In genomic region chr5:120563914-120564311, GRCm38 (mm10) we compare ENCODE assay signal across 9 mouse cellular contexts. TPM values are rescaled to one million over a fixed set of nuclear protein-coding genes. Genes with fewer than 3 reads are reported as not detected.
DNase-seq lines count a peak whose midpoint lies in the region; ATAC-seq and TF ChIP-seq lines count a peak whose summit lies in the region.
"Had no signal": no experiment of that assay in that cellular context is flagged by ENCODE, and none has a peak within 500 bp of the region (broad histone marks: within the 10 kb centered on the region; RNA-seq: fewer than 3 reads in every experiment).

No protein-coding gene starts in this region.

- H3K27me3 ChIP-seq in liver, adult 2 months (ENCODE audit: control insufficient read depth, insufficient read depth, low read length), result no peaks in the 10 kb centered on the region
- H3K27me3 ChIP-seq in embryonic facial prominence, embryonic 15.5 days, result no peaks in the 10 kb centered on the region
- H3K27me3 ChIP-seq in myocyte (ENCODE audit: control insufficient read depth, insufficient read depth, insufficient read length), result no peaks in the 10 kb centered on the region

- no peak for DNase-seq in gastrocnemius, adult 2 months
- no peak for DNase-seq in gastrocnemius, adult 8-10 months (ENCODE audit: low spot score in 2 of 2)
- no peak for DNase-seq in liver, adult 2 months (ENCODE audit: extremely low read depth, low read depth, low spot score)
- no peak for DNase-seq in liver
- no peak for DNase-seq in frontal cortex, postnatal 14 days (ENCODE audit: low spot score in 2 of 2)
- no peak for DNase-seq in right cerebral cortex, adult 2 months (ENCODE audit: low spot score in 2 of 2)
- DNase-seq: adrenal gland, adult 8-10 months had no signal

- intact Hi-C loops in gastrocnemius, adult 2 months (cut with DNase I), result loop anchor here (2.0 kb wide), 1 partner anchor 25 kb away; the partner anchor contains the start of genes Iqcd and Tpcn1

- no peak overlapping the region for H3ac ChIP-seq in myocyte (ENCODE audit: control insufficient read depth, insufficient read length)

- no peak for TF ChIP-seq CTCF in gastrocnemius, adult 2 months (IDR thresholded peaks at IDR 0.05)
- TF ChIP-seq CTCF in liver, adult 2 months (IDR thresholded peaks at IDR 0.05; ENCODE audit: low read depth, low read length), result no peak

- ATAC-seq in embryonic facial prominence, embryonic 15.5 days (ENCODE audit: insufficient number of reproducible peaks, low FRiP score, low TSS enrichment, low read depth), result no peak

- no peak overlapping the region for H3K9ac ChIP-seq in liver, adult 2 months (ENCODE audit: low read depth, low read length)
- H3K9ac ChIP-seq in embryonic facial prominence, embryonic 15.5 days, result no peak overlapping the region

- WGBS in liver, adult 2 months, result 37% methylated on average over 4 of the region's 4 CpGs
- 23% methylated on average over 4 of the region's 4 CpGs for WGBS in embryonic facial prominence, embryonic 15.5 days

- H3K36me3 ChIP-seq in liver, adult 2 months (ENCODE audit: control insufficient read depth, insufficient read depth, low read length), result no peaks in the 10 kb centered on the region
- H3K36me3 ChIP-seq in embryonic facial prominence, embryonic 15.5 days, result no peaks in the 10 kb centered on the region
- H3K36me3 ChIP-seq in myocyte (ENCODE audit: control insufficient read depth, insufficient read depth), result no peaks in the 10 kb centered on the region

- H3K27ac ChIP-seq in gastrocnemius, adult 2 months, result peak overlapping the region; percentile 89
- H3K27ac ChIP-seq in liver, adult 2 months (replicated peaks; ENCODE audit: insufficient read depth, low read depth, low read length), result peak overlapping the region; percentile 43
- peak overlapping the region; percentile 90 for H3K27ac ChIP-seq in embryonic facial prominence, embryonic 15.5 days (replicated peaks)

- H3K79me2 ChIP-seq in liver, adult 2 months (ENCODE audit: control insufficient read depth, insufficient read depth, low read length), result peaks cover 2% of the 10 kb centered on the region; the same call in 1 of the 2 replicates
- peaks cover 55% of the 10 kb centered on the region for H3K79me2 ChIP-seq in myocyte (ENCODE audit: control insufficient read depth, insufficient read depth)

- TF ChIP-seq POLR2A in liver, adult 2 months (IDR thresholded peaks at IDR 0.05; ENCODE audit: extremely low read depth, insufficient read depth, low read length), result no peak
- no peak for TF ChIP-seq POLR2A in myocyte (IDR thresholded peaks at IDR 0.05; ENCODE audit: insufficient read length, low read depth)

- H3K4me2 ChIP-seq in embryonic facial prominence, embryonic 15.5 days (replicated peaks), result no peak overlapping the region
- H3K4me2 ChIP-seq in myocyte (ENCODE audit: low read depth), result peak overlapping the region; percentile 48

- peaks cover 60% of the 10 kb centered on the region for H3K4me1 ChIP-seq in liver, adult 2 months (ENCODE audit: control insufficient read depth, insufficient read depth, low read length)
- H3K4me1 ChIP-seq in embryonic facial prominence, embryonic 15.5 days, result peaks cover 82% of the 10 kb centered on the region

- no peak overlapping the region for H3K4me3 ChIP-seq in gastrocnemius, adult 2 months
- H3K4me3 ChIP-seq in liver, adult 2 months (ENCODE audit: insufficient read depth, low read depth, low read length), result no peak overlapping the region
- no peak overlapping the region for H3K4me3 ChIP-seq in embryonic facial prominence, embryonic 15.5 days (replicated peaks)
- H3K4me3 ChIP-seq in myocyte, result no peak overlapping the region

- no peaks in the 10 kb centered on the region for H3K9me3 ChIP-seq in embryonic facial prominence, embryonic 15.5 days (replicated peaks)

TF ChIP-seq in myocyte, 11 proteins besides CTCF, POLR2A, EP300 and RAD21:
- TF ChIP-seq REST (IDR thresholded peaks at IDR 0.05; ENCODE audit: insufficient read depth, insufficient read length), result no peak
- no peak for TF ChIP-seq CEBPB (IDR thresholded peaks at IDR 0.05; ENCODE audit: insufficient read depth, poor library complexity, severe bottlenecking)
- no peak for TF ChIP-seq USF1 (IDR thresholded peaks at IDR 0.05; ENCODE audit: low read depth)
- no peak for TF ChIP-seq MAX (IDR thresholded peaks at IDR 0.05; ENCODE audit: low read depth)
- TF ChIP-seq MYOG (IDR thresholded peaks at IDR 0.05; ENCODE audit: control insufficient read depth in 1 of 3, insufficient read depth in 1 of 3, insufficient read length in 2 of 3, low read depth in 2 of 3), result no peak
- TF ChIP-seq POLR2AphosphoS2 (IDR thresholded peaks at IDR 0.05; ENCODE audit: insufficient read length, low read depth), result no peak
- no peak for TF ChIP-seq TCF12 (IDR thresholded peaks at IDR 0.05; ENCODE audit: insufficient read depth, poor library complexity, severe bottlenecking)
- no peak for TF ChIP-seq MYOD1 (IDR thresholded peaks at IDR 0.05; ENCODE audit: control insufficient read depth in 1 of 3, insufficient read length in 2 of 3, low read depth in 2 of 3)
- TF ChIP-seq E2F4 (IDR thresholded peaks at IDR 0.05; ENCODE audit: insufficient read depth), result no peak
- TF ChIP-seq SRF (IDR thresholded peaks at IDR 0.05; ENCODE audit: control insufficient read depth, insufficient read length, low read depth), result no peak
- no peak for TF ChIP-seq TCF3 (IDR thresholded peaks at IDR 0.05; ENCODE audit: insufficient read length, low read depth)

RNA-seq across cellular contexts. Expression of gene Tpcn1, which starts 24.6 kb away (rescaled TPM):
- 10 to 100 TPM; 42.7 to 44.8 TPM for total RNA-seq in gastrocnemius, adult 2 months (2021)
- 10 to 100 TPM; 39.3 to 42.7 (median 41.5) TPM for total RNA-seq in gastrocnemius, adult 8-10 months (2022)
- 7.6 and 11.5 TPM in 2 replicates for total RNA-seq in liver, adult 2 months (2014; rRNA removed)
- 51.9 and 78.1 TPM in 2 replicates for polyA plus RNA-seq in liver, adult 2 months (2012; rRNA removed)
- 28.4 and 28.6 TPM in 2 replicates for polyA plus RNA-seq in embryonic facial prominence, embryonic 15.5 days (2015; fragmentation: Nextera tagmentation; extraction: Ambion mirVana)
- 88.7 TPM for polyA plus RNA-seq in myocyte (2012; fragmentation: generic; extraction: Trizol)

RNA-seq across cellular contexts. Expression of gene Iqcd, which starts 24.9 kb away (rescaled TPM):
- total RNA-seq in gastrocnemius, adult 2 months (2021), result not detected
- total RNA-seq in gastrocnemius, adult 8-10 months (2022), result not detected
- 0.09 TPM in 1 of 2 replicates, not detected in the other for total RNA-seq in liver, adult 2 months (2014; rRNA removed)
- 0.15 and 0.22 TPM in 2 replicates for polyA plus RNA-seq in liver, adult 2 months (2012; rRNA removed)
- polyA plus RNA-seq in embryonic facial prominence, embryonic 15.5 days (2015; fragmentation: Nextera tagmentation; extraction: Ambion mirVana), result 1.9 and 3.2 TPM in 2 replicates
- polyA plus RNA-seq in myocyte (2012; fragmentation: generic; extraction: Trizol), result 0.91 TPM

RNA-seq across cellular contexts. Expression of gene Rita1, which starts 48.5 kb away (rescaled TPM):
- 1 to 10 TPM; 4.9 to 6.6 TPM for total RNA-seq in gastrocnemius, adult 2 months (2021)
- total RNA-seq in gastrocnemius, adult 8-10 months (2022), result 1 to 10 TPM; 4.9 to 8.3 (median 6.4) TPM
- 4.4 and 5.9 TPM in 2 replicates for total RNA-seq in liver, adult 2 months (2014; rRNA removed)
- 9.1 and 10.5 TPM in 2 replicates for polyA plus RNA-seq in liver, adult 2 months (2012; rRNA removed)
- polyA plus RNA-seq in embryonic facial prominence, embryonic 15.5 days (2015; fragmentation: Nextera tagmentation; extraction: Ambion mirVana), result 15.5 and 15.8 TPM in 2 replicates
- 14.7 TPM for polyA plus RNA-seq in myocyte (2012; fragmentation: generic; extraction: Trizol)

RNA-seq across cellular contexts. Expression of gene Ddx54, which starts 48.6 kb away (rescaled TPM):
- 10 to 100 TPM; 16.9 to 17.7 TPM for total RNA-seq in gastrocnemius, adult 2 months (2021)
- total RNA-seq in gastrocnemius, adult 8-10 months (2022), result 10 to 100 TPM; 16.7 to 19.7 (median 17.3) TPM
- 15.2 and 19.8 TPM in 2 replicates for total RNA-seq in liver, adult 2 months (2014; rRNA removed)
- polyA plus RNA-seq in liver, adult 2 months (2012; rRNA removed), result 24.2 and 24.6 TPM in 2 replicates
- polyA plus RNA-seq in embryonic facial prominence, embryonic 15.5 days (2015; fragmentation: Nextera tagmentation; extraction: Ambion mirVana), result 43.4 and 44.5 TPM in 2 replicates
- 56.3 TPM for polyA plus RNA-seq in myocyte (2012; fragmentation: generic; extraction: Trizol)

RNA-seq across cellular contexts. Expression of gene Slc8b1, which starts 52.9 kb away (rescaled TPM):
- 10 to 100 TPM in 1 of 2 experiments, 1 to 10 TPM in 1; 8.1 to 10.5 TPM for total RNA-seq in gastrocnemius, adult 2 months (2021)
- 10 to 100 TPM in 1 of 4 experiments, 1 to 10 TPM in 3; 6.0 to 10.7 (median 6.5) TPM for total RNA-seq in gastrocnemius, adult 8-10 months (2022)
- total RNA-seq in liver, adult 2 months (2014; rRNA removed), result 40.6 and 78.9 TPM in 2 replicates
- 47.6 and 52.4 TPM in 2 replicates for polyA plus RNA-seq in liver, adult 2 months (2012; rRNA removed)
- polyA plus RNA-seq in embryonic facial prominence, embryonic 15.5 days (2015; fragmentation: Nextera tagmentation; extraction: Ambion mirVana), result 9.0 and 9.3 TPM in 2 replicates
- 19.6 TPM for polyA plus RNA-seq in myocyte (2012; fragmentation: generic; extraction: Trizol)
